8 mouse cellular contexts compared by ENCODE assay signal in genomic region chr4:148846203-148846602, GRCm38 (mm10). TPM values are rescaled to one million over a fixed set of nuclear protein-coding genes. Genes with fewer than 3 reads are reported as not detected.
DNase-seq lines count a peak whose midpoint lies in the region; ATAC-seq lines count a peak whose summit lies in the region.

No protein-coding gene starts in this region.

- H3K4me1 ChIP-seq in limb, embryonic 15.5 days: peaks cover 30% of the 10 kb centered on the region
- peaks cover 5% of the 10 kb centered on the region; the same call in 1 of the 2 replicates for H3K4me1 ChIP-seq in stomach, embryonic 15.5 days

- H3K27ac ChIP-seq in limb, embryonic 15.5 days: no peak overlapping the region
- no peak overlapping the region for H3K27ac ChIP-seq in stomach, embryonic 15.5 days

- no peak; the same call in 1 of the 2 replicates for ATAC-seq in limb, embryonic 15.5 days (ENCODE audit: insufficient number of reproducible peaks, low FRiP score, low TSS enrichment, low read depth)
- ATAC-seq in stomach, embryonic 15.5 days (ENCODE audit: insufficient read depth, low FRiP score, low read depth): no peak

- H3K9me3 ChIP-seq in limb, embryonic 15.5 days: no peaks in the 10 kb centered on the region
- no peaks in the 10 kb centered on the region for H3K9me3 ChIP-seq in stomach, embryonic 15.5 days

- H3K4me2 ChIP-seq in limb, embryonic 15.5 days: peak overlapping the region; percentile 19; the same call in 1 of the 2 replicates
- H3K4me2 ChIP-seq in stomach, embryonic 15.5 days: peak overlapping the region; percentile 24; the same call in 1 of the 2 replicates

- peak overlapping the region; percentile 3; the same call in 1 of the 2 replicates for H3K4me3 ChIP-seq in limb, embryonic 15.5 days
- no peak overlapping the region for H3K4me3 ChIP-seq in stomach, embryonic 15.5 days (replicated peaks)

- DNase-seq in cerebellum, adult 11 months: peak; percentile 6
- no peak for DNase-seq in cerebellum, adult 11-12 months
- peak; percentile 73 for DNase-seq in Muller cell, postnatal 12 days (ENCODE audit: inconsistent ontology term)
- peak; percentile 73 for DNase-seq in gastrocnemius, postnatal 14 days
- DNase-seq in kidney, adult 18-20 months: peak; percentile 87
- no peak for DNase-seq in thymus, postnatal 25 days

- intact Hi-C loops in gastrocnemius, postnatal 14 days (cut with DNase I; ENCODE audit: low total_unique reads): no loop called here

- H3K27me3 ChIP-seq in limb, embryonic 15.5 days: peaks cover 62% of the 10 kb centered on the region
- H3K27me3 ChIP-seq in stomach, embryonic 15.5 days (replicated peaks): no peaks in the 10 kb centered on the region

- H3K9ac ChIP-seq in limb, embryonic 15.5 days: no peak overlapping the region
- no peak overlapping the region for H3K9ac ChIP-seq in stomach, embryonic 15.5 days

- WGBS in limb, embryonic 15.5 days: 44% methylated on average over 9 of the region's 9 CpGs
- 51% methylated on average over 9 of the region's 9 CpGs for WGBS in stomach, embryonic 15.5 days

- no peaks in the 10 kb centered on the region for H3K36me3 ChIP-seq in limb, embryonic 15.5 days
- H3K36me3 ChIP-seq in stomach, embryonic 15.5 days: no peaks in the 10 kb centered on the region

RNA-seq across cellular contexts. Expression of gene Casz1, which starts 42.0 kb away (rescaled TPM):
- 10 to 100 TPM; 31.2 to 32.9 TPM for total RNA-seq in gastrocnemius, postnatal 14 days (2021)
- 7.2 and 9.9 TPM in 2 replicates for polyA plus RNA-seq in limb, embryonic 15.5 days (2015; fragmentation: Nextera tagmentation; extraction: Ambion mirVana)
- 8.9 and 10.2 TPM in 2 replicates for polyA plus RNA-seq in stomach, embryonic 15.5 days (2015; fragmentation: Nextera tagmentation; extraction: Ambion mirVana)

Comparison
In these comparisons a context has a peak if more than half of its experiments do, and no peak if none do; other contexts are left out.
1. DNase-seq: peak in cerebellum, adult 11 months (single experiment), Muller cell, postnatal 12 days (single experiment), gastrocnemius, postnatal 14 days (single experiment) and kidney, adult 18-20 months (single experiment); none in cerebellum, adult 11-12 months (single experiment) and thymus, postnatal 25 days (single experiment).